Mouse (Mus musculus): ENCODE data around the gene Als2cl.

The Als2cl gene

DNA sequence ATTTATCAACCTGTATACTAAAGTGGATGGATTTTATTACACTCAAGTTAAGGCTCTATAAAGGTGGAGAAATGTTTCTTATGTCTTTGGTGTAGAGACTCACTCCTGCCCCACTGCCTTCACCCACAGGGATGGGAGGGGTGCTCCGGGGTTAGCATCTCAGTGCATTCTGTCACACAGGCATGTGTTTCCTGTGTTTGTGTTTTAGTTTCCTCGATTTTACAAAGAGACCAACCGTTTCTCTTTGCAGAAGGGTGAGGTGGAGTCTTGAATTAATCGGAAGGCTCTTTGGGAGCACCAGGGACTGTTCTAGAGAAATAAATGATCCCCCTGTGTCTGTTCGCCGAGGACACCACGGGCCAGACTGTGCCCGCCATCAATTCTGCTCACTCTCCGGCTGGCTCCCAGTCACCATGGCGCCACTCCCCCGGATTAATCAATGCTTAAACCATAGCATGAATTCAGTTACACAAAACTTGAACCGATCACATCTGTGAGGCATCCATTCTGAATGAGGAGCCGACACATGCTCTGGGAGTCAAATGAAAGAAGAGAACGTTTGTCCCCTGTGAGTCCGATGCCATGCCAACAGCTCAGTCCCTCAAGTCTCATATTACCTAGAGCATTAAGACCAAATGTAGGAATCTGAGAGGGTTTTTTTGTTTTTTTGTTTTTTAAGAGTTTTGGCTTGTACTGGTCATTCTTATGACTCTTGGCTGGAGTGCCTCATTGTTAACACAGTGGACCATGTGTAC is 41.2 kb downstream of the Als2cl start:
- no peak for DNase-seq

DNA sequence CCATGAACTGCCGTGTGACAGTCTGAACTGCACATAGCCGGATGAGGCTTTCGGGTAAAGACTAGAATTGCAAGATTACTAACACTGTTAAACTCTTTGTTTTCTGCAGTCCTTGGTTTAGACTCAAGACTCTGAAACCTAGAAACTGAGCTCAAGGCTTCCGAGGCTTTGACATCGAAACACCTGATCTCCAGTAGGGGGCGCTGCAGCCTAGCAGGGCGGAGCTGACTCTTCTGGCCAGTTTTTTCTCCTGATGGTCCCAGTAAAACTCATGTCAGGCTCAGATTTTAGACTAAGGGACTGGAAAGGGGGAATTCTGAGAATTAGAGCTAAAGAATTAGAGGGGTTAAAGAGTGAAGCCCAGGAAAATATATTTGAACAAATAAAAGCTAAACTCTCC is 43.1 kb downstream of the Als2cl start:
- DNase-seq, result peak; percentile 75

DNA sequence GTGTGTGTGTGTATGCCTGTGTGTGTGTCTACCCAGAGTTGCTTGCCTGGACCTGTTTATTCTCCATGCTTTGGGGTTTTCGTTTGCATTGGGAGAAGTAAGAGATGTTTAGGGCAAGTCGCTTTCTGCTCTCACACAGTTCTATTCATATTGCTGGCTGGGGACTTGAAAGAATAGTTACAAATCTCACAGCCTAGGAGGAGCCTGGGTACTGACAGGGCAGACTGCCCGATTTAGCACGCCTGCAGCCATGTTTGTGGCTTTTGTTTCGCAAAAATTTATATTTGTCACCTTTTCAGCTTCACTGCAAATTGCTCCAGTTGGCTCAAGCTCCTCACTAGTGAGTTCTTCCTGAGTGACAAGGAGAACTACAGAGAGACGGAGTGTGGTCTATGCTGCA is 51.9 kb downstream of the Als2cl start:
- no peak for DNase-seq

DNA sequence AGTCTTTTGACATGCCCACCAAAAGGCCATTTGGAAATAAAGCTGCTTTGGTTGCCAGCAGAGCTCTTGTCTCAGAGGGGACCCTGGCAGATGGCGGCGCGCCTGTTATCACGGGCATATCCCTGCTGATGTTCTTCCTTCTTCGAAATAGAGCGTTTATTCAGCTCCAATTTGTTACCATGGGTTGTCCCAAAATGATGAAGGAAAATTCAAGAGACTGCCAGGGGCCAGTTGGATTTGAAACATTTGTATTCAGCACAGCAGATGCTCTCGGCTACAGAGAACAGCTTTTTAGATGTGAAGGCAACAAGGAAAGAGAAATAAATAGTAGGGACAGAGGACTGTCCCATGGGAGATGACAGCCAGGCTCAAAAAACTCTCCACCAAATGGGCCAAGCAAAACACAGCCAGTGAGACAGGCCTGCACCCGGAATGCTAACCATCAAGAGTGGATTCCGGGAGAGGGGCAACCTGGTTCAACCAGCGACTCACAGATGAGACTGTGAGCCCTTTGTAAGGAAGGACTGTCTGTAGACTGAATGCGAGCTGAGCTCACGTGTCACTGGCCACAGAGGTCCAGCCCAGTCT is 54.3 kb downstream of the Als2cl start:
- no peak for DNase-seq

DNA sequence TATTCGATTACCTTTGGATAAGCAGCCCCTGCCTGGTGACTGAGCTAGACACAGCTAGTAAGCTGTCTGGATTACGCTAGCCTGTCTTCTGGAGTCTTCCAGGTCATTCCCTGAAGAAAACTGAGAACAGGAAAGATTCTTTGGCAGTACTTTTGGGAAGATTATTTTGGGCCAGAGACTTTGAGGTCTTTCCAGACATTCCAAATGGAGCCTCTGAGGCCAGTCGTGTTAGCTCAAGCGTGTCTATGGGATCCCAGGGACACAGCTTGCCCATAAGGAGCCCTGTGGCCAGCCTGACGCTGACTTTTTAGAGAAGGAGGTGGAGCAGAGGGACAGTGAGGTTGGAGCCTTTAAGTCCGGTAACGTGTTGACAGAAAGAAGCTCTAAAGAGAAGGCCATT is 56.3 kb downstream of the Als2cl start:
- no peak for DNase-seq

DNA sequence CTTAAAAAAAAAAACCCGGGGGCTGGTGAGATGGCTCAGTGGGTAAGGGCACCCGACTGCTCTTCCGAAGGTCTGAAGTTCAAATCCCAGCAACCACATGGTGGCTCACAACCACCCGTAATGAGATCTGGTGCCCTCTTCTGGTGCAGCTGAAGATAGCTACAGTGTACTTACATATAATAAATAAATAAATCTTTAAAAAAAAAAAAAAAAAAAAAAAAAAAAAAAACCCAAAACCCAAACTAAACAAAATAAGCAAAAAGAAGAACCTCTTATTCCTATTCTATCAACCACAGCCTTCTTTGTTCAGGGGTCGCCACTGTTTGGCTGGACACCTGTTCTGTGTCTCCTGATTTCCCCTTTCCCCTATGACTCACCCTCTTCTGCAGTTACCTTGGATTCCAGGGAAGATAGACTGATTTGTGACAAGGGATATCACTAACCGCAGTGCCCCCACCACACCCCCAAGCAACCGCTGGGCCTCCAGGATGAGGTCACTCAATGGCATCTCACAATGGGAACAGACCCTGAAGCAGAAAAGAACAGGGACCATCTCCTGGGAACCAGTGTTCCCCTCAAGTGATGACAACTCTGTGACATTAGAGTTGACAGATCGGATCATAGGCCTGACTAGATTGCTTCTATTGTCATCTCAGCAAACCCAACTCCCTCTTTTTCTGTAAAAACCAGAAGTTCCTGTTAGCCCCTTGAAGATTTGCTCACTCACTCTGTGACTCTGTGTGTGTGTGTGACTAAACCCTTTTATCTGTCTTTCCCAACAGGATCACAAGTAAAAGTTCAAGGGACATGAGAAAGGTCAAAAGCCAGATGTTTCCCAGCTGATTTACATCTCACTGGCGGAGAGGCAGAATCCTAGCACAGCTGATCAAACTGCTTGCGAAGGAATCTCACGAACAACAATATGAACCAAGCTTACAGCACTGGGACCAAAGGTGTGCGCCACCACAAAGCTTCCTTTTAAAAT is 58.1 kb downstream of the Als2cl start:
- no peak for DNase-seq

DNA sequence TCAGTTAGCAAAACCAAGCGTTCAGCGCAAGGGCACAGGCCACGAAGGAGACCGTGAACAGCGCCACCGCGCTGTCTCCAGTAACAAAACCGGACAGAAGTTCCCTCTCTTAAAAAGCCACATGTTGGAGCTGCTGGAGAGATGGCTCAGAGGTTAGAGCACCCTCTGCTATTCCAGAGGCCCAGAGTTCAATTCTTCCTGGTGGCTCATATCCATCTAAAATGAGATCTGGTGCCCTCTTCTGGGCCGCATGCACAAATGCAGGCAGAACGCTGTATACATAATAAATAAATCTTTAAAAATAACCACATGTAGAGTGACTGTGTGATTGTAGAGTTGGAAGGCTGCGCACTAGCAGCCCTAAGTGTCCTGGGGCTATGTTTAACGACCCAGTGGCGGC is 64.6 kb downstream of the Als2cl start:
- peak; percentile 40 for DNase-seq

DNA sequence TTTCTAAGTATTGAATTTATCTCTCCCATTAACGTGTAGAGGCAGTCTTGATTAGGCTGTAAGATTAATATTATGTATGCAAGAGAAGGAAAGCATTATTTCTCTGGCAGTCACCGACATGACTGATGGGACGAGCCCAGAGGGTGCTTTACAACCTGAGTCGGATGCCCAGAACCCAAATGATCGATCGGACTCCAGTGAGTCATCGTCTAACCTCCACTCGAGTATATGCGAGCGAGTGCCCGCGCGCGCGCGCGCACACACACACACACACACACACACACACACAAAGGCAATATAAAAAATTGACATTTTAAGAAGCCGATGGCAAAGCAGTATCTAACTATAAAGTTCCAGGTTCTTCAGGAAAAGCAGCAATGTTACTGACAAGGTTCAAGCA is 65.7 kb downstream of the Als2cl start:
- DNase-seq, result no peak

DNA sequence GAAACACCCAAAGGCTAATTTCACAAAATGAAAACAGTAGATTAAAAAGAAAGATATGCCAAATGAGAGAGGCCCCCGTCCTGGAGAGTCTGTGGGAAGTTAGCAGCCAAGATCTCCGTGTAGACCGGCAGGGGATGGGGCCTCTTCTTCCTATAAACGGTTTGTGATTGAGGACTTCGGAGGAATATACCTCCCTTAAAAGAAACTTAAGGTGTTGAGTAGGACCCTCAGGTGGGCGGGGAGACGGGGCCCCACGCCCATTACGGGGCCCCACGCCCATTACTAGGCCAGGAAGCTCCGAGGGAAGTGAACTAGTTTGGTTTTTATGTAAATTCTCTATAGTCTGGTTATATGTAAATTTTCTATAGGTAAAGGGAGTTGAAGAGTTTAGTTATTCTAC is 66.3 kb downstream of the Als2cl start, which contains the start of gene Tdgf1:
Gene Tdgf1 (minus strand): TSS at position 233 of the 400 bp plus-strand sequence.
- DNase-seq, result no peak

DNA sequence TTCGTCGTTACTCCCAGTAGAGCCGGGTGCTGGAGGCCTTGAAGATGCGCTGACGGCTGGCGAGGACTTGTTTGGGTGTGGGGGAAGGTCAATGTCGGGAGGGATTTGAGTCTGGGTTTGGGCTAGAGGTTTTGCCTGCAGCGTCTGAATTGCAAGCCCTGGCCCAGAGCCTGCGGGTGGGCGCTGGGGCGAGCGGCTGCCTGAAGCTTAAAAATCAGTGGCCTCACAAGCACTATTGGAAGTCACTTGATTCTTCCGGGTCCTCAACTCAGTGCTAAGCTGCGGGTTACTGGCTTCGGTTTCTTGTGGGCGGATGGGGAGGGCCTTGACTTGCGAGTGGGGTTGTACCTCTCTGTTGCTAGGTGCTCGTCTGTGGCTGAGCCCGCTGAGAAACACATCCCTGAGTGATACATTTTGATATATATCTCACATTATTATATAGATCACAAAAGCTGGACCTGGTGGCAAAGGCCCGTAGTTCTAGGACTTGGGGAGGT is 66.9 kb downstream of the Als2cl start:
- DNase-seq, result peak; percentile 26

DNA sequence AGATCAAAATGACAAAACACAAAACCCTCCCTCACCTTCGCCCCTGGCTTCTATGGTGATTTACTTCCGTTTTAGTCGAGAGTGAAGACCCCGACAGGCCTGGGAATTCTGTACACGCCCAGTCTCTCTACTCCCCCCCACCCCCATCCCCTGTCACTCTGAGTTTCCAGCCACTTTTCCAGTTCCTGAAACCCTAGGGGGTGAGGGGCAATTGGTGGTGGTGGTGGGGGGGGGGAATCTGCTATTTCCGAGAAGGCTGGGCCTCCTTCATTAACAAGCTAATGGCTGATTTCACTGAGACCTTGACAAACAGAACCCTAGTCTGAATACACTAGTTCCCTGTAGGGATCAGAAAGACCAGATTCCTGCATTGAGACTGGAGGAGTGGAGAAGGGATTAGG is 67.6 kb downstream of the Als2cl start:
- DNase-seq, result peak; percentile 19

DNA sequence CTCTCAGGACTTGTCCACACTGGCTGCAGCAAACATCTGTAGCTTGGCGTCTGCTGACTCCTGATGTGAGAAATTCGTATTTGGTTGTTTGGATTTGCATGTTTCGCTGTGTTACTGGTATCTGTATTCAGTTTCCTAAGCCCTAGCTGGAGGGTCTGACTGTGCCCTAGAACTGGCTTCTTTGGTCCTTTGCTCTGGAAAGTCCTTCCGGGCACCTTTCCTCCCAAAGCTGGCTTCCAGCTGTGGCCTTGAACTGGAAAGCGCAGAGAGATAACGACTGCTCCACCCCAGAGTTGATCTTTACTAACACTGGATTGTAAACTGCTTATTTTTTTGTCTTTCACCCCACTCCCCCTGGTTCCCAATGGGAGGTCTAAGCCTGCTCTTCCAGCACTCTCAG is 68.2 kb downstream of the Als2cl start:
- DNase-seq, result no peak

DNA sequence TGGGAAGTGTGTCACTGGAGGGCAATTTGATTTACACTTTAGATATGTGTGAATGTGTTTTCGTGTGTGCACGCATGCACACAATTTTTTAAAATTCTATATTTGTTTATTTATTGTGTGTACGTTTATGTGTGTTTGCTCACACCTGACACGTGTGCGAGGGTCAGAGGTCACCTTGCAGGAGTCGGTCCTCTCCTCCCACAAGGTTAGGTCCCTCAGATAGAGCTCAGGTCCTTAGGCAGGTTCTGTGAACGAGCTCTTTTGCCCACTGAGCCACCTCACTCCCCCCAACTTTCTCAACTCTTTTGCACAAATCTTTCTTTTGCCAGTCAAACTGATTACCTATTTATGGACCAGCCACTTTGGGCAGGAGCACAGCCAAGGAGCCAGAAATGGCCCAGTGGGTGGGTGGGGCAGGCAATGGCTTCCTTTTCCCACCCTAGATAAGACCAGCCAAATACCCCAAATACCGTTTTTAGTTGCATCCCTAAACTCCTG is 69.2 kb downstream of the Als2cl start:
- DNase-seq, result no peak

DNA sequence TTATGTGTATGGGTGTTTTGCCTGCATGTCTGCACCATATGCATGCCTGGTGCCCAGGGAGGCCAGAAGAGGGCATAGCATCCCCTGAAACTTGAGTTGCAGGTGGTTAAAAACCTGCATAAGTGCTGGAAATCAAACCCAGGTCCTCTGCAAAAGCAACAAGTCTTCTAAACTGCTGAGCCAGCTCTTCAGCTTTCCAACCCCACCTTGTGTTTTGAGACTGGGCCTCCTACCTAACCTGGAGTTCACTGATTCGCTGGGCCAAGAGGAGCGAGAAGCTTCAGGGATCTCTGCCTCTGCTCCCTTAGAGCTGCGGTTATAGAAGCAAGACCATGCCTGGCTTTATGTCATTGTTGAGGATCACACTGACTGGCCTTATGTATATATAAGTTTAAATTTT is 70.4 kb downstream of the Als2cl start:
- no peak for DNase-seq

All from retina, postnatal 1 day (tissue).